Mouse (Mus musculus) Patski (cell line): ENCODE results near the gene Snap23. TPM values are rescaled to one million over a fixed set of nuclear protein-coding genes. Genes with fewer than 3 reads are reported as not detected.
A peak's percentile ranks its signal among the peaks of the same experiment; 100 is the strongest.

Experiments used
- ATAC-seq: fragments of 100-300 bp; one replicate; pipeline ENCODE4 v1.8.0; 2021
- CTCF ChIA-PET: fragments of 350-600 bp; sonication (Branson Sonifier 250); formaldehyde crosslinking; loops from one replicate; lab custom pipeline; 2022; ENCODE audit warnings: inconsistent platforms; lab: Charles Lee
- POLR2A ChIA-PET: fragments of 350-600 bp; sonication (Branson Sonifier 250); formaldehyde crosslinking; loops from one replicate; lab custom pipeline; 2022; ENCODE audit warnings: antibody characterized with exemption, inconsistent platforms; lab: Charles Lee
- DNase-seq: peaks from one replicate; pipeline ENCODE4 v3.0.0-alpha.2; 2011; ENCODE audit warnings: low read depth, low spot score
- H3K27me3 ChIP-seq: fragments of 371-371 bp; one replicate; pipeline ENCODE4 v1.5.1; 2021
- CTCF ChIP-seq: fragments of 100-300 bp; IDR thresholded peaks from one replicate; pipeline ENCODE4 v1.5.1; 2021
- in situ Hi-C: fragments of 300-500 bp; cut with MboI; formaldehyde crosslinking; loops from 3 replicates; pipeline ENCODE4 v1.11.1; 2018; ENCODE audit warnings: low pct_unique_long_range_greater_than_20kb, mixed read lengths
- polyA plus RNA-seq: library from polyadenylated mRNA; unstranded; gene quantifications from one replicate; pipeline ENCODE4 v1.2.3, GENCODE M21; 2021

Snap23 gene
- polyA plus RNA-seq, 1 experiment from 2014 or later = 61.4 TPM

DNA sequence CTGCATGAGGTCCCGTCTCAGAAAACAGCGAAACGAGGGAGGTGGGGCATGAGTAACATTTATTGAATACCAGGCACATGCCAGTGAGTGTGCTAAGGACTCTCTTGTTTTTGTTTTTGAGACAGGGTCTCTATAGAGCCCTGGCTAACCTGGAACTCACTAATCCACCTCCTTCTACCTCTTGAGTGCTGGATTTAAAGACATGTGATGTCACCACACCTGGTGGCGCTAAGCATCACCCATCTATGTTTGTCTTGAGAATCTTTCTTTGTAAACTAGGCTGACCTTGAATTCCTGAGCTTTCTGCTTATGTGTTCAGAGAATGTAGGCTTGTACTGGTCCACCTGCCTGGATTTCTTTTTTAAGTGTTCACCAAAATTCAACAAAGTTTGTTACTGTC, 10.3 kb downstream of the Snap23 start:
- POLR2A ChIA-PET = no interaction called here
- TF ChIP-seq CTCF = no peak
- DNase-seq (no peak), ATAC-seq (no peak)
- in situ Hi-C loops = no loop called here
- CTCF ChIA-PET = no interaction called here
- H3K27me3 ChIP-seq = no peaks in the 10 kb centered on the region

DNA sequence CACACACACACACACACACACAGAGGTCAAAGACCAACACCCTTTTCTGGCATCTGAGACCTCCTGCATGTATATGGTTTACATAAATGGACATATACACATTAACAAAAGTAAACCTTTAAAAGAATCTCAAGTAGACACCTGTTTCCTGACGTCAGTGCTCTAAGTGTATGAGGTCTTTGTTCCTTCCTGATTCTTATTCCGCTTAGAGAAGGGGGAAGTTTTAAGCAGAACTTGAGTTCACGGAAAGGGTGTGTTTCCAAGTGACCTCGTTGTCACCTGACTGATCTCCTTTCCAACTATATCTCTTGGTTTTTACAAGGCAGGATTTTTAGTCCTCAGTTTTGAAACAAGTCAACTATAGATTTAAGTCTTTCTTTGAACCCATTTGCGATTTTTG, 10.8 kb downstream of the Snap23 start:
- CTCF ChIA-PET = no interaction called here
- POLR2A ChIA-PET = no interaction called here
- ATAC-seq (no peak), DNase-seq (no peak)
- H3K27me3 ChIP-seq = no peaks in the 10 kb centered on the region
- no peak for TF ChIP-seq CTCF
- in situ Hi-C loops = no loop called here

DNA sequence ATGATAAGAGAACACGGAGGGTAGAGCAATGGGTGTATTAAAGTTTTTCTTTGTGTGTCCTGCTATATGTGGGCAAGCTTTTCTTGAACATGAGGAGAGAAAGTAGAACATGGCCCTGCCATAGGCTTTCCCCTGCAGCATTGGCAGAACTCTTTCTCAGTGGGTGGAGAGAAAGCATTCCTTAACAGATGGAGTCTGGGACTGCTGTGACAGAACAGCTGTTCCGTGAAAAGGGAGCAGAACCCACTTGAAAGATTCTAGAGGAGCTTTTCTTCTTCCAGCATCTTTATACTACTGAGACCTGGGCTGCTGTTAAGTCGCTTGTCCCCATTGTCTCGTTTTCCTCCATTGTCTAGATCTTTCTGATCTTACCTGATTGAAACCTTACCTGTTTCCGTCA, 22.3 kb downstream of the Snap23 start:
- TF ChIP-seq CTCF = no peak
- in situ Hi-C loops = no loop called here
- ATAC-seq = no peak
- ChIA-PET POLR2A (no interaction called here), CTCF (interaction anchor here (1.9 kb wide), 1 partner anchor 13 kb away, joined by 5 read pairs; no protein-coding TSS in a partner anchor)
- DNase-seq = no peak
- no peaks in the 10 kb centered on the region for H3K27me3 ChIP-seq

DNA sequence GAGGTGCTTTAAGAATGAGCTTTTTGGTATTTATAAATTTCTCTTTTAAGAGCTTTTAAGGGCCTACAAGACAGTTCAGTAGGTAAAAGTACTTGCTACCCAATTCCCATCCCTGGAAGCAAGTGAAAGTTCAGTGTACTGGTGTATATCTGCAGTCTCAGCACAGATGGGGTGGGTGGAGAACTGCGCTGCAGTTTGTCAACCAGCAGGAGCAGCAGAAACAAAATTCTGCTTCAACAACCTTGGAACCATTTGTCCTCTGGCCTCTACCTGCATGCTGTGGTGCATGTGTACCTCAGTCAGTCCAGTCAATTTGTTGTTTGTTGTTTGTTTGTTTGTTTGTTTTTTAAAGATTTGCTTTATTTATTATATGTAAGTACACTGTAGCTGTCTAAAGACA, 24.8 kb downstream of the Snap23 start:
- TF ChIP-seq CTCF = no peak
- H3K27me3 ChIP-seq = no peaks in the 10 kb centered on the region
- ChIA-PET CTCF (interaction anchor here (1.2 to 1.3 kb wide), 2 partner anchors 14 to 16 kb away, joined by 3 to 5 read pairs; partner anchors contain the start of gene Haus2), POLR2A (interaction anchor here (0.6 kb wide), 1 partner anchor 34 kb away, joined by 4 read pairs; no protein-coding TSS in a partner anchor)
- in situ Hi-C loops = no loop called here
- DNase-seq (no peak), ATAC-seq (no peak)

DNA sequence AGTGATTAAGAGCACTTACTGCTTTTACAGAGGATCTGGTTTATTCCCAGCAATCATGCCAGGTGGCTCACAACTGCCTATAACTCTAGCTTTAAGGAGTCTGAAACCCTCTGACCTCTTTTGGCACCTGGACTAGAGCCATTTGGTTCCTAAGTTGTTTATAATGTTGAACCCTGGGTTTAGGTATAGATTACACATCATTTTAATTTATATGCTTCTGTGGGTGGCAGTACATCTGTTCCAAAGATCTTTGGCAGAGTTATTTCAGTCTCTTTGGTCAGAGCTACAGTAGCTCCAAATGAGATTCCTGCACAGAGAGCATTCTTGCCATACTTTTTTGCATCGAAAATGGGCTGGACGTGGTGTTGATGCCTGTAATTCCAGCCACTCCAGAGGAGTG, 30.3 kb downstream of the Snap23 start:
- CTCF ChIA-PET = no interaction called here
- TF ChIP-seq CTCF = no peak
- POLR2A ChIA-PET = no interaction called here
- DNase-seq (no peak), ATAC-seq (no peak)
- in situ Hi-C loops = no loop called here
- H3K27me3 ChIP-seq = no peaks in the 10 kb centered on the region

DNA sequence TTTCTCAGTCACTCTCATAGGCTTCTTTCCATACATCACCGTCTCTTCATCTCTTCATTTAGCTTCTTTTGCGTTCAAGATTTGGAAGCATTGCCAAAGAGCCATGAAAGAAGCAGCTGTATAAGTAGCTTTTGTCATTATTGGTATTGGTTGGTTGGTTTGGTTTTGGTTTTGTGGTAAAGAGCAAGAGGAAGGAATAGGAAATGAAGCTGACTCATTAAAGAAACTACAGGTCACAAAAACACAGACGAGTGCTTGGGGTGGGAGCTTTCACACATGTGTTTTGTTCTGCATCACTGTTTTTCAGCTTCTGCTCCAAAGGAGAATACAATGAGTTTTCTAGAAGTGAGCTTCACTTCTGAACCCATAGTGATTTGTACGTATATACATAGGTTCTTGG, 32.0 kb downstream of the Snap23 start:
- DNase-seq = no peak
- no peak for TF ChIP-seq CTCF

DNA sequence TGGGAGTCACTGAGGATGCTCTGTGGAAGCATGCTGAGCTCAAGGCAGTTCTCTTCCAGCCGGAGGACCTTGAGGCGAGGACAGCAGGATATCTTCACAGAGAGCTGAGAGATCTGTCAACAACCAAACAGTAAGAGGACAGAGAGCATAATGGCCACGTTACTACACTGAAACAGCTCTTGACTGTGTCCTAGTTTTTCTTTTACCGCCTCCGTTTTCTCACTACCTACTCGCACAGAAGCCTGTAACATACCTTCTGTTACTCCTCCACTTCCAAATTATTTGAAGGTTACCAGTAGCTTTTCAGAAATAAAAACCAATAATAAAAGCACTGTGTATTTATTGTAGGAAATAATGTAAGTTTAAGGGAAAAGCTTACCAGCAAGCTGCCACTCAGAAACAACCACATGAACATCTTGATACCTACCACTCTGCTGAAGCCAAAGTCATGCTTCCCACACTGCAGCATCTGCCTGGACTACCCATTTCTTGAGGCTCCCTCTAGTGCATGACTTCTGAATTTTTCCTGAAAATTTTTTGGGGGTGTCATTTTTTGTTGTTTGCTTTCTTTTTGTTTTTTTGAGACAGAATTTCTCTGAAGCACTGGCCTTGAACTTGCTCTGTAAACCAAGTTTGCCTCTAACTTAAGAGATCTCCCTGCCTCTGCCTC, 38.7 kb downstream of the Snap23 start:
- peak; percentile 55 for TF ChIP-seq CTCF
- in situ Hi-C loops = no loop called here
- ATAC-seq = no peak
- POLR2A ChIA-PET = no interaction called here
- CTCF ChIA-PET = interaction anchor here (0.8 kb wide), 1 partner anchor 14 kb away, joined by 5 read pairs; no protein-coding TSS in a partner anchor
- DNase-seq = no peak
- H3K27me3 ChIP-seq = no peaks in the 10 kb centered on the region

More for the DNA sequence above, 32.0 kb downstream of the Snap23 start:
- ChIA-PET CTCF (no interaction called here), POLR2A (interaction anchor here (0.7 to 1.3 kb wide), 2 partner anchors 10 to 515 kb away, joined by 3 read pairs; partner anchors contain the start of genes Haus2 and Lrrc57)
- no peak for ATAC-seq
- in situ Hi-C loops = no loop called here
- no peaks in the 10 kb centered on the region for H3K27me3 ChIP-seq

DNA sequence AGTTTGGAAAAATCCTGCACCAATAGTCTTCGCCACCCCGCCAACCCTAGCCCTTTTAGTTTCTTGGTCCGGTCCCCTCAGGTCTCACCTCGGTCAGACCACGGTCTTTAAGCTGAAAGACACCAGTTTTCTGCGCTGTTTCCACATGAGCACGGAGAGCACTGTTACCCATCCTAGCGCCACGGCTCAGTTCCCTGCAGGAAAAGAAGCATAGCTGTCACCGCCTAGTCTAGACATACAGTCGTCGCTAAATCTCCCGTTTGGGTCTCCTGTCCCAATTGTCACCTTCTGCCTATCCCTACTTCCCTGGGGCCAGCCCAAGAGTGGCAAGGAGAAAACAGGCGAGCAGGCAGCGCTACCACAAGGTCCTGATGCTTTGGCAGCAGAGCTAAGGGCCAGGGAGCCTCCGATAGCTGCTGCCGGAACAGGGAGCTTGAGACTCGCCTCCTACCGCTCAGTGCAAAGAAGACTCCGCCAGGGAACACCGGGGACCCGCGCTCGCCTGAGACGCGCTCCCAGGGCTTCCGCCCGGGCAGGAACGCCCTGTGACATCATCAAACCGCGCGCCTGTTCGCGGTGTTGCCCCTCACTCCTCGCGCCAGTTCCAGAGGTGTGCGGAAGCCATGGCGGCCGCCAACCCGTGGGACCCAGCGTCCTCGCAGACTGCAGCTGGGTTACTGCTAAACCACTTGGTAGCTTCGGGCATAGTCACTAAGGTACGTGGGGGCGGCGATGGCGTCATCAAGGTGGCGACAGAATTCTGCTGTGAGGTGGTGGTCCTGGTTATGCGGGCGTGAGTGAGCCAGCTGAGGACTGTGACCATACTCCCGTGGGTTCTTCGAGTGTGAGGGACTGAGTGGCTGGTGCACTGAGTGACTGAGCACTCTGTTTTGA, 41.6 kb downstream of the Snap23 start, which contains the start of the genes Haus2 and Lrrc57:
Gene Haus2, plus strand, starts transcription at position 554 of the 894 bp plus-strand sequence.
Gene Lrrc57, minus strand, starts transcription at position 691 of the 894 bp plus-strand sequence.
- in situ Hi-C loops = no loop called here

DNA sequence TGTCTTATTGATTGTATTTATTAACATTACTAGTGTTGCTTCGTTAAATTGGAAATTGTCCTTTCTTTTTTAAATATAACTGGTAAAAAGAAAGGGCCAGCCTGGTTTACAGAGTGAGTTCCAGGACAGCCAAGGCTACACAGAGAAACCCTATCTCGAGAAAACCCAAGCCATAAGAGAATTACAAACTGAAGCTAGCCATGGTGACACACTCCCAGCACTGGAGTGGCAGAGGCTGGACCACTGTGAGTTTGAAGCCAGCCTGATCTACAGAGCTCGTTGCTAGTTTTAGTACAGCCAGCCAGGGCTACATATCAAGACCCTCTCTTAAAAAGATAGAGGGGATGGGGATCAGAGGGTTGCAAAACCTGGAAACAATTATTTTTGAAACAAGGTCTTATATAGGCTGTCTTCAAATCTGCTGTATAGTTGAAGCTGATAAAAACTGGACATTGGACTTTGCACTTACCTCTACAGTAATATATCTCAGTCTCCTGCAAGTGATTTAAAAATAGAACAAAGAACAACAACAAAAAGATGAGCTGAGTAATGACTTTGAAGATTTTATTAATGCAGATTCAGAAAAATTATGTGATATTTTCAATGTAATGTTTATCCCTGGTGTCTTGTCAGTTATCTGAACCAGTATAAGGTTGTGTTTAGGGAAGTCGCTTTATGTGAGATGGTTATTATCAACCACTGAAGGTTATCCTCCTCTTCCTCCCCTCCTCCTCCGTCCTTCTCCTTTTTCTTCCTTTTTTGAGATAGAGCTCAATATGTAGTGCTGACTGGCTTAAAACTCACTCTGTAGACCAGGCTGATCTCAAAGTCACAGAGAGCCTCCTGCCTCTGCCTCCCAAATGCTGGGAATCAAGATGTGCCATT, 49.0 kb downstream of the Snap23 start:
- ATAC-seq (no peak), DNase-seq (no peak)
- POLR2A ChIA-PET = no interaction called here
- CTCF ChIA-PET = no interaction called here
- in situ Hi-C loops = no loop called here
- H3K27me3 ChIP-seq = no peaks in the 10 kb centered on the region
- no peak for TF ChIP-seq CTCF

More for the DNA sequence above, 41.6 kb downstream of the Snap23 start, which contains the start of the genes Haus2 and Lrrc57:
- ATAC-seq = peak; percentile 83
- no peak for TF ChIP-seq CTCF
- no peaks in the 10 kb centered on the region for H3K27me3 ChIP-seq
- POLR2A ChIA-PET = interaction anchor here (0.9 to 1.3 kb wide), 2 partner anchors 10 to 258 kb away, joined by 3 read pairs; no protein-coding TSS in a partner anchor
- CTCF ChIA-PET = interaction anchor here (1.0 to 2.3 kb wide), 6 partner anchors 13 to 130 kb away, joined by 3 to 7 read pairs (median 3); no protein-coding TSS in a partner anchor
- peak; percentile 37 for DNase-seq

DNA sequence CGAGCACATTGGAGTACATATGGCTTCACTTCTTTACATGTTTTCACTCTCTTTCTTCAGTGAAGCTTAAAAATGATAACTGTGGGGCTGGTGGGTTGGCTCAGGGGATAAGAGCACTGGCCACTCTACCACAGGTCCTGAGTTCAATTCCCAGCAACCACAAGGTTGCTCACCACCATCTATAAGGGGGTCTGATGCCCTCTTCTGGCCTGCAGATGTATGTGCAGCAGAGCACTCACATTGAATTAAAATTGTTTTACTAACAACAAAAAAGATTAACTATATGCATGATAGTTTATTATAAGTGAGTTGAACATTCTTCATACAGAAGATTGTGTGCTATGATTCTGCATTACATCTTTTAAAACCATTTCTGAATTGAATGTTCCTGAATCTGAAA, 52.1 kb downstream of the Snap23 start:
- no peaks in the 10 kb centered on the region for H3K27me3 ChIP-seq
- DNase-seq (no peak), ATAC-seq (no peak)
- peak; percentile 48 for TF ChIP-seq CTCF
- POLR2A ChIA-PET = no interaction called here
- CTCF ChIA-PET = no interaction called here
- in situ Hi-C loops = no loop called here
